Mouse (Mus musculus): ENCODE data around the gene Hecw2. TPM values are rescaled to one million over a fixed set of nuclear protein-coding genes. Genes with fewer than 3 reads are reported as not detected.

The Hecw2 gene
- polyA plus RNA-seq, 2 experiments, result 0.17 to 0.26 TPM

DNA sequence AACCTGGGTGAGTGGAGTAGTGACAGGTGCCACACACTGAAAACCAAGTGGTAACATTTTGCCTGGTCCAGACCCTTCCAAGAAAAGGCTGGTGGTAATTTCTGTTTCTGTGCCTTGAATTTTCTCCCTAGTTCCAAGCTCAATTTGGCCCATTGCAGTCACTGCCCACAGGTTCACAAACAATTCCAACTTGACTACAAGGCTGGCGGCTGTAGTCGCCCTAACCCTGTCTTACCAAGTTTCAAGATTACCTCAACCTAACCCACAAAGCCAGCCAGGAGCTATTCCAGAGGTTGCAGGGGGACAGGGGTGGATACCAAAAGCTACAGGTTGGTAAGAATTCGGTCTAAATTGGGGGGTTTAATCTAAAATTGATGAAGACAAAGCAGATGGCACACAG, 27.0 kb downstream of the Hecw2 start:
- Histone ChIP-seq H3K4me1 (replicated peaks; ENCODE audit: control insufficient read depth in 2 of 2, insufficient read depth in 2 of 2, low read length in 1 of 2) (no peaks in the 10 kb centered on the region), H3K4me2 (ENCODE audit: low read depth) (no peak overlapping the region), H3K4me3 (ENCODE audit: insufficient read depth in 1 of 2, low read depth in 2 of 2, low read length in 2 of 2) (no peak overlapping the region), H3K9ac (replicated peaks) (no peak overlapping the region), H3K27me3 (ENCODE audit: control insufficient read depth, insufficient read depth, low read length) (no peaks in the 10 kb centered on the region), H3K36me3 (replicated peaks; ENCODE audit: control insufficient read depth, insufficient read depth, low read depth) (no peaks in the 10 kb centered on the region), H3K9me3 (ENCODE audit: control insufficient read depth, low read length) (no peaks in the 10 kb centered on the region), H3K27ac (no peak overlapping the region)
- no peak for DNase-seq (ENCODE audit: low read depth in 3 of 3, low spot score in 3 of 3)
- no peak for ATAC-seq (ENCODE audit: insufficient read depth)
- WGBS (ENCODE audit: insufficient replicate concordance), result 56% methylated on average over 3 of the region's 3 CpGs
- TF ChIP-seq EP300 (IDR thresholded peaks at IDR 0.05; ENCODE audit: low read depth) (no peak), CTCF (IDR thresholded peaks at IDR 0.05; ENCODE audit: low read depth) (no peak)

DNA sequence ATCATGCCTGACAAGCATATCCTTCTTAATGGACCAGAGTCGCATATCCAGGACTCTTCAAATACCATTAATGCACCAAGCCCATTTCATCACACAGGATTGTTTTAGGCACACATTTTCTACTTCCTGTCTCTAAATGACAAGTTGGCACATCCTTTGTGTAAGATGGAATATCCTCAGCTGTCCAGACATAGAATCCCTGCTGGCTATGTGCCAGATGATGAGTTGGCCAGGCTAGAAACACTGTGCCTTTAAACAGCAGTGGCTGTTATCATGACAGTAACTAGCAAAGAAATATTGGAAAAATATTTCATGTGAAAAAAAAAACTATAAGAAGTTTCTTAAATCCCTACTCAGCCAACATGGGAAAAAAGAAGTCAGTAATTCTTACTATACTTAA, 35.4 kb downstream of the Hecw2 start:
- H3K27me3 ChIP-seq (ENCODE audit: control insufficient read depth, insufficient read depth, low read length), result no peaks in the 10 kb centered on the region
- no peak for TF ChIP-seq EP300 (IDR thresholded peaks at IDR 0.05; ENCODE audit: low read depth)
- TF ChIP-seq CTCF (IDR thresholded peaks at IDR 0.05; ENCODE audit: low read depth), result no peak
- ATAC-seq (ENCODE audit: insufficient read depth) (no peak), DNase-seq (ENCODE audit: low read depth in 3 of 3, low spot score in 3 of 3) (no peak)
- H3K4me2 ChIP-seq (ENCODE audit: low read depth), result no peak overlapping the region
- no peak overlapping the region for H3K4me3 ChIP-seq (ENCODE audit: insufficient read depth in 1 of 2, low read depth in 2 of 2, low read length in 2 of 2)
- H3K27ac ChIP-seq, result no peak overlapping the region
- no peaks in the 10 kb centered on the region for H3K4me1 ChIP-seq (replicated peaks; ENCODE audit: control insufficient read depth in 2 of 2, insufficient read depth in 2 of 2, low read length in 1 of 2)
- no peak overlapping the region for H3K9ac ChIP-seq (replicated peaks)
- H3K36me3 ChIP-seq (replicated peaks; ENCODE audit: control insufficient read depth, insufficient read depth, low read depth), result no peaks in the 10 kb centered on the region
- 44% methylated on average over 1 of the region's 1 CpGs for WGBS (ENCODE audit: insufficient replicate concordance)
- H3K9me3 ChIP-seq (ENCODE audit: control insufficient read depth, low read length), result no peaks in the 10 kb centered on the region

DNA sequence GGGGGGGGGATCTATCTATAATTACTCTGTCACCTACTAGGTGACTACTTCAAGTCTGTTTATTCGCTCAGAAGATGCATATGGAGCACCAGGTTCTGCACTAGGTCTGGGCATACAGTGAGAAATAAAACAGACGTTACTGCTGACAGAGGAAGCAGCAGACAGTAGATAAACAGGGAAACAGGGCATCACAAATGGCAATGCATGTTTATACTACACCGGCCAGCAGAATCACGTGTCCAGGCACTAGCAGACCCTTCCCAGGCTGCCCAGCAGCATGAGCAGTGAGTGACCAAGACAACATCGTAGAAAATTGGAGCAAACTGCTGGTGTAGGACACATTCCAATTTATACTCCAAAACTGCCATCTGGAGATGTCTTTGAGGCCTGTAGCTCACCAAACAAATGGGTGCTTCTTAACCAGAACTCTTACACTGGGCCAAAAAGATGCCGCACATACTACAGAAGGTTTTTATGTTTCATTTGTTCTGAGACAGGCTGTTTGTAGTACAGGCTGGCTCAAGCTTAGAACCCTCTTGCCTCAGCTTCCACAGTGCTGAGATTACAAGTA, 41.7 kb downstream of the Hecw2 start:
- WGBS (ENCODE audit: insufficient replicate concordance), result 51% methylated on average over 6 of the region's 6 CpGs
- Histone ChIP-seq H3K36me3 (replicated peaks; ENCODE audit: control insufficient read depth, insufficient read depth, low read depth) (no peaks in the 10 kb centered on the region), H3K9ac (replicated peaks) (no peak overlapping the region), H3K27me3 (ENCODE audit: control insufficient read depth, insufficient read depth, low read length) (no peaks in the 10 kb centered on the region), H3K4me3 (ENCODE audit: insufficient read depth in 1 of 2, low read depth in 2 of 2, low read length in 2 of 2) (no peak overlapping the region), H3K4me1 (replicated peaks; ENCODE audit: control insufficient read depth in 2 of 2, insufficient read depth in 2 of 2, low read length in 1 of 2) (no peaks in the 10 kb centered on the region), H3K4me2 (ENCODE audit: low read depth) (no peak overlapping the region), H3K27ac (no peak overlapping the region), H3K9me3 (ENCODE audit: control insufficient read depth, low read length) (no peaks in the 10 kb centered on the region)
- TF ChIP-seq EP300 (IDR thresholded peaks at IDR 0.05; ENCODE audit: low read depth) (no peak), CTCF (IDR thresholded peaks at IDR 0.05; ENCODE audit: low read depth) (no peak)
- DNase-seq (ENCODE audit: low read depth in 3 of 3, low spot score in 3 of 3) (no peak), ATAC-seq (ENCODE audit: insufficient read depth) (no peak)

DNA sequence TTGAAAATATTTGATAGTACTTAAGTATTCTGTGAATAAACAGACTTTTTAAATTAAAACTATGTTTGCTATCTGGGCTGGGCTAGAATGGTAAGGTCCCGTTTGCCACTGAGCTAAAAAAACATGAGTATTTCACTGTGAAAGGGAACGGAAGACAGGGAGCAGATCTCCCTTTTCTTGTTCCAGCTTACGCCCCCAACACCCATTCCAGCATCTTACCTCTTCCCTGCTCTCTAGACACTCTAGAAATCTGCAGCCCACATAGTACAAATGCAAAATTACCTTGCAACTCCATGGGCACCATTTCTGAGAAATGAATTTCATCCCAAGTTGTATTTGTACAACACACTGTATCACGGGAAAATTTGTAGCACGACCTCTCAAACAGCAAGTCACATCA, 49.9 kb downstream of the Hecw2 start:
- ATAC-seq (ENCODE audit: insufficient read depth) (no peak), DNase-seq (ENCODE audit: low read depth in 3 of 3, low spot score in 3 of 3) (no peak)
- TF ChIP-seq CTCF (IDR thresholded peaks at IDR 0.05; ENCODE audit: low read depth) (no peak), EP300 (IDR thresholded peaks at IDR 0.05; ENCODE audit: low read depth) (no peak)
- Histone ChIP-seq H3K9ac (replicated peaks) (no peak overlapping the region), H3K36me3 (replicated peaks; ENCODE audit: control insufficient read depth, insufficient read depth, low read depth) (no peaks in the 10 kb centered on the region), H3K4me1 (replicated peaks; ENCODE audit: control insufficient read depth in 2 of 2, insufficient read depth in 2 of 2, low read length in 1 of 2) (no peaks in the 10 kb centered on the region), H3K9me3 (ENCODE audit: control insufficient read depth, low read length) (no peaks in the 10 kb centered on the region), H3K27me3 (ENCODE audit: control insufficient read depth, insufficient read depth, low read length) (no peaks in the 10 kb centered on the region), H3K4me3 (ENCODE audit: insufficient read depth in 1 of 2, low read depth in 2 of 2, low read length in 2 of 2) (no peak overlapping the region), H3K4me2 (ENCODE audit: low read depth) (no peak overlapping the region), H3K27ac (no peak overlapping the region)
- 63% methylated on average over 5 of the region's 5 CpGs for WGBS (ENCODE audit: insufficient replicate concordance)

DNA sequence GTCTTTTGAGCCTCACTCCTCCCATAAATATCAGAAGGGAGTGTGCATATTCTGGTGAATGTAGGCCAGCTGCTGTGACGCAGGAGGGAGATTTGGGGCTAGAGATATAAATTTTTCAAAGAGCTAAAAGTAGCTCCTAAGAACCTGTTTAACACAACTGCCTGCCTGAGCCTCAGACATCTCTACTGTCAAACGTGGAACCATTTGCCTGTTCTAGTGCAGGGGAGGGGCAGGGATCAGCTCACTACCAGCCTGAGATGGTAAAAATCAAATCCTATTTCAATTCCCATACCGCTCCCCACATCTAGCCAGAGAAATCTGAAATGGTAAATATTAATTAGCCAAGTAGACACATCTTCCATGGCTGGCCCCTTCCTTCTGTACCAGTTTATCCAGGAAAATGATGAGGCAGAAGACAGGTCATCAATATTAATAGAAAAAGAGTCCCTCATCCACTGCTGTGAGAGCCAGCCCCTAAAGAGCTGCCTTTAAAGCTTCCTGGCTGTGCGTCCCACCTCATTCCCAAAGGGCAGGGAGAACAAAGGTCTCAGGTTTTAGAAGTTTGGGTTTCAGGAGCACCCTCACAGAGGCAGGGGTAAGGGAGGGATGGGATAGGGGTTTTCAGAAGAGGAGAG, 61.0 kb downstream of the Hecw2 start:
- no peaks in the 10 kb centered on the region for H3K36me3 ChIP-seq (replicated peaks; ENCODE audit: control insufficient read depth, insufficient read depth, low read depth)
- H3K4me3 ChIP-seq (ENCODE audit: insufficient read depth in 1 of 2, low read depth in 2 of 2, low read length in 2 of 2), result no peak overlapping the region
- no peaks in the 10 kb centered on the region for H3K27me3 ChIP-seq (ENCODE audit: control insufficient read depth, insufficient read depth, low read length)
- H3K9ac ChIP-seq (replicated peaks), result no peak overlapping the region
- WGBS (ENCODE audit: insufficient replicate concordance), result 60% methylated on average over 4 of the region's 4 CpGs
- H3K4me1 ChIP-seq (replicated peaks; ENCODE audit: control insufficient read depth in 2 of 2, insufficient read depth in 2 of 2, low read length in 1 of 2), result no peaks in the 10 kb centered on the region
- DNase-seq (ENCODE audit: low read depth in 3 of 3, low spot score in 3 of 3) (no peak), ATAC-seq (ENCODE audit: insufficient read depth) (no peak)
- no peak overlapping the region for H3K27ac ChIP-seq
- H3K9me3 ChIP-seq (ENCODE audit: control insufficient read depth, low read length), result no peaks in the 10 kb centered on the region
- H3K4me2 ChIP-seq (ENCODE audit: low read depth), result no peak overlapping the region
- TF ChIP-seq EP300 (IDR thresholded peaks at IDR 0.05; ENCODE audit: low read depth) (no peak), CTCF (IDR thresholded peaks at IDR 0.05; ENCODE audit: low read depth) (no peak)

All from liver, embryonic 14.5 days (tissue).